Mouse (Mus musculus): Measurements from ENCODE around the gene Triobp. TPM values are rescaled to one million over a fixed set of nuclear protein-coding genes. Genes with fewer than 3 reads are reported as not detected.

Gene Triobp
- polyA plus RNA-seq, 1 experiment from 2014 or later: 21.0 TPM

GRCm38 (mm10) chr15:79042721-79043491, 95.4 kb downstream of the Triobp start:
- 3% methylated on average over 105 of the region's 105 CpGs for WGBS (ENCODE audit: insufficient replicate concordance)
- Histone ChIP-seq H3K4me1 (peaks cover 58% of the 10 kb centered on the region), H3K27ac (no peak overlapping the region), H3K9ac (peak overlapping the region; percentile 50; the same call in 1 of the 2 replicates), H3K9me3 (replicated peaks) (no peaks in the 10 kb centered on the region), H3K27me3 (replicated peaks) (peaks cover 84% of the 10 kb centered on the region), H3K4me3 (peak overlapping the region; percentile 58), H3K36me3 (no peaks in the 10 kb centered on the region), H3K4me2 (peak overlapping the region; percentile 85)
- no peak for ATAC-seq

GRCm38 (mm10) chr15:79044837-79045236, 97.3 kb downstream of the Triobp start:
- peaks cover 40% of the 10 kb centered on the region for H3K4me1 ChIP-seq
- no peak overlapping the region for H3K4me3 ChIP-seq
- H3K9ac ChIP-seq: no peak overlapping the region
- peak overlapping the region; percentile 54; the same call in 1 of the 2 replicates for H3K27ac ChIP-seq
- 27% methylated on average over 4 of the region's 4 CpGs for WGBS (ENCODE audit: insufficient replicate concordance)
- peak; percentile 55 for ATAC-seq
- H3K36me3 ChIP-seq: no peaks in the 10 kb centered on the region
- H3K27me3 ChIP-seq (replicated peaks): peaks cover 85% of the 10 kb centered on the region
- H3K9me3 ChIP-seq (replicated peaks): no peaks in the 10 kb centered on the region
- no peak overlapping the region; the same call in 1 of the 2 replicates for H3K4me2 ChIP-seq

GRCm38 (mm10) chr15:79048186-79048585, 100.7 kb downstream of the Triobp start:
- Histone ChIP-seq H3K9ac (no peak overlapping the region), H3K4me3 (no peak overlapping the region), H3K27ac (no peak overlapping the region), H3K36me3 (peaks cover 15% of the 10 kb centered on the region), H3K4me1 (peaks cover 44% of the 10 kb centered on the region), H3K4me2 (no peak overlapping the region), H3K27me3 (replicated peaks) (peaks cover 52% of the 10 kb centered on the region), H3K9me3 (replicated peaks) (no peaks in the 10 kb centered on the region)
- 67% methylated on average over 4 of the region's 4 CpGs for WGBS (ENCODE audit: insufficient replicate concordance)
- ATAC-seq: no peak

GRCm38 (mm10) chr15:79050160-79050845, 102.8 kb downstream of the Triobp start:
- ATAC-seq: no peak
- Histone ChIP-seq H3K9me3 (replicated peaks) (no peaks in the 10 kb centered on the region), H3K9ac (no peak overlapping the region), H3K27ac (no peak overlapping the region), H3K36me3 (peaks cover 36% of the 10 kb centered on the region), H3K4me2 (no peak overlapping the region), H3K27me3 (replicated peaks) (peaks cover 31% of the 10 kb centered on the region), H3K4me1 (peaks cover 29% of the 10 kb centered on the region), H3K4me3 (no peak overlapping the region)
- WGBS (ENCODE audit: insufficient replicate concordance): 62% methylated on average over 9 of the region's 9 CpGs

- Histone ChIP-seq H3K4me1 (peaks cover 29% of the 10 kb centered on the region), H3K4me2 (peak overlapping the region; percentile 3; the same call in 1 of the 2 replicates), H3K9ac (no peak overlapping the region), H3K27ac (peak overlapping the region; percentile 74), H3K27me3 (replicated peaks) (peaks cover 24% of the 10 kb centered on the region), H3K9me3 (replicated peaks) (no peaks in the 10 kb centered on the region), H3K4me3 (no peak overlapping the region), H3K36me3 (peaks cover 43% of the 10 kb centered on the region)
- ATAC-seq: no peak
- 67% methylated on average over 2 of the region's 2 CpGs for WGBS (ENCODE audit: insufficient replicate concordance)
These were observed 103.4 kb downstream of the Triobp start for GRCm38 (mm10) chr15:79050964-79051363.

- Histone ChIP-seq H3K9me3 (replicated peaks) (no peaks in the 10 kb centered on the region), H3K27me3 (replicated peaks) (peaks cover 21% of the 10 kb centered on the region), H3K4me1 (peaks cover 29% of the 10 kb centered on the region), H3K4me3 (no peak overlapping the region), H3K36me3 (peaks cover 50% of the 10 kb centered on the region), H3K27ac (peak overlapping the region; percentile 74), H3K9ac (no peak overlapping the region), H3K4me2 (peak overlapping the region; percentile 3; the same call in 1 of the 2 replicates)
- WGBS (ENCODE audit: insufficient replicate concordance): 51% methylated on average over 13 of the region's 13 CpGs
- peak; percentile 33 for ATAC-seq
These were observed 104.2 kb downstream of the Triobp start for GRCm38 (mm10) chr15:79051461-79052360.

GRCm38 (mm10) chr15:79052366-79052765, 104.8 kb downstream of the Triobp start:
- H3K36me3 ChIP-seq: peaks cover 57% of the 10 kb centered on the region
- H3K9me3 ChIP-seq (replicated peaks): no peaks in the 10 kb centered on the region
- H3K27ac ChIP-seq: peak overlapping the region; percentile 74

More at GRCm38 (mm10) chr15:79052366-79052765, 104.8 kb downstream of the Triobp start:
- H3K4me1 ChIP-seq: peaks cover 34% of the 10 kb centered on the region
- no peak for ATAC-seq
- whole genome bisulfite sequencing (ENCODE audit: insufficient replicate concordance): 87% methylated on average over 2 of the region's 2 CpGs
- H3K9ac ChIP-seq: 0 out of 2 replicates have a peak overlapping the region, but pooled peaks have one; percentile 48
- no peak overlapping the region for H3K4me2 ChIP-seq
- no peak overlapping the region for H3K4me3 ChIP-seq
- H3K27me3 ChIP-seq (replicated peaks): peaks cover 14% of the 10 kb centered on the region

Small RNA genes within 50 kb of the gene (microRNA-seq; reads per million reads assigned to microRNA genes)
- gene Mir6956: not detected

Other genes starting within 250 kb of the Triobp start
- gene Elfn2, start 229.0 kb upstream of the Triobp start, polyA plus RNA-seq (2016; fragmentation: Nextera tagmentation; extraction: Ambion mirVana): not detected in 2 replicates
- 11.0 and 11.7 TPM in 2 replicates for gene Mfng, start 174.2 kb upstream of the Triobp start, polyA plus RNA-seq (2016; fragmentation: Nextera tagmentation; extraction: Ambion mirVana)
- gene Card10, start 144.7 kb upstream of the Triobp start, polyA plus RNA-seq (2016; fragmentation: Nextera tagmentation; extraction: Ambion mirVana): 2.3 and 2.5 TPM in 2 replicates
- gene Cdc42ep1, start 105.1 kb upstream of the Triobp start, polyA plus RNA-seq (2016; fragmentation: Nextera tagmentation; extraction: Ambion mirVana): 17.6 and 18.1 TPM in 2 replicates
- gene Lgals2, start 92.2 kb upstream of the Triobp start, polyA plus RNA-seq (2016; fragmentation: Nextera tagmentation; extraction: Ambion mirVana): 7.0 and 9.5 TPM in 2 replicates
- gene Gga1, start 70.5 kb upstream of the Triobp start, polyA plus RNA-seq (2016; fragmentation: Nextera tagmentation; extraction: Ambion mirVana): 32.2 and 33.5 TPM in 2 replicates
- gene Gm49510, start 48.1 kb upstream of the Triobp start, polyA plus RNA-seq (2016; fragmentation: Nextera tagmentation; extraction: Ambion mirVana): 0.17 and 0.43 TPM in 2 replicates
- 34.3 and 39.3 TPM in 2 replicates for gene Sh3bp1, start 48.0 kb upstream of the Triobp start, polyA plus RNA-seq (2016; fragmentation: Nextera tagmentation; extraction: Ambion mirVana)
- 17.1 and 17.4 TPM in 2 replicates for gene Pdxp, start 33.8 kb upstream of the Triobp start, polyA plus RNA-seq (2016; fragmentation: Nextera tagmentation; extraction: Ambion mirVana)
- 644 and 660 TPM in 2 replicates for gene Lgals1, start 21.0 kb upstream of the Triobp start, polyA plus RNA-seq (2016; fragmentation: Nextera tagmentation; extraction: Ambion mirVana)
- 47.9 and 51.6 TPM in 2 replicates for gene Nol12, start 12.8 kb upstream of the Triobp start, polyA plus RNA-seq (2016; fragmentation: Nextera tagmentation; extraction: Ambion mirVana)
- 114 and 122 TPM in 2 replicates for gene H1f0, start 80.7 kb downstream of the Triobp start, polyA plus RNA-seq (2016; fragmentation: Nextera tagmentation; extraction: Ambion mirVana)
- gene Galr3, start 94.2 kb downstream of the Triobp start, polyA plus RNA-seq (2016; fragmentation: Nextera tagmentation; extraction: Ambion mirVana): 0.41 and 0.55 TPM in 2 replicates
- gene Ankrd54, start 115.2 kb downstream of the Triobp start, polyA plus RNA-seq (2016; fragmentation: Nextera tagmentation; extraction: Ambion mirVana): 58.9 and 61.4 TPM in 2 replicates
- gene Eif3l, start 127.5 kb downstream of the Triobp start, polyA plus RNA-seq (2016; fragmentation: Nextera tagmentation; extraction: Ambion mirVana): 188 and 201 TPM in 2 replicates
- 3.0 and 3.2 TPM in 2 replicates for gene Micall1, start 161.2 kb downstream of the Triobp start, polyA plus RNA-seq (2016; fragmentation: Nextera tagmentation; extraction: Ambion mirVana)
- gene Polr2f, start 193.3 kb downstream of the Triobp start, polyA plus RNA-seq (2016; fragmentation: Nextera tagmentation; extraction: Ambion mirVana): 280 and 301 TPM in 2 replicates
- 0.86 and 1.0 TPM in 2 replicates for gene 1700088E04Rik, start 193.5 kb downstream of the Triobp start, polyA plus RNA-seq (2016; fragmentation: Nextera tagmentation; extraction: Ambion mirVana)
- gene Sox10, start 217.5 kb downstream of the Triobp start, polyA plus RNA-seq (2016; fragmentation: Nextera tagmentation; extraction: Ambion mirVana): 0.17 and 0.29 TPM in 2 replicates

All from liver, embryonic 12.5 days (tissue).